Mouse (Mus musculus): ENCODE measurements around the gene Peg3. TPM values are rescaled to one million over a fixed set of nuclear protein-coding genes. Genes with fewer than 3 reads are reported as not detected.
A peak's percentile ranks its signal among the peaks of the same experiment; 100 is the strongest.

Gene Peg3
- polyA plus RNA-seq, 1 experiment from 2014 or later, result 218 TPM

DNA sequence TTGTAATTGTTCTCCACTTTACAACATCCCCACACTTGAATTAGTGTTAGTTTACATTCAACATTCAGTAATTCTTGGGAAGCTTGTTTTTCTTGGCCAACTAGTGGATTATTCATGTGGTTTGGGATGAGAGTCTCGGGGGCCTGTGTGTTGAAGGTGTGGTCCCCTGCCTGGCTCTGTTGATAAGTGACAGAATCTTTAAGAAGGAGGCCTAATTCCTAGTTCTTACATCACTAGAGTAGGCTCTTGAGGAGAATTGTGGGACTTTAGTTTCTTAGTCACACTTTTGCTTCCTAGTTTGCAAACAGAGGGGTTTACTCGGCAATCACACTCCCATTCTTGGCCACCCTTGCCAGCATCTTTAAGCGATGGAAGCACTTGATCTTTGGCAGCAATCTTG lies 31.0 kb downstream of the Peg3 start:
- H3K36me3 ChIP-seq (replicated peaks), result 0 out of 2 replicates have a peak, but pooled peaks cover 11% of the 10 kb centered on the region
- H3K4me1 ChIP-seq, result peaks cover 3% of the 10 kb centered on the region; the same call in 1 of the 2 replicates
- 84% methylated on average over 3 of the region's 3 CpGs for WGBS
- H3K27ac ChIP-seq (replicated peaks), result no peak overlapping the region
- no peaks in the 10 kb centered on the region for H3K27me3 ChIP-seq (replicated peaks; ENCODE audit: low read depth, poor library complexity, severe bottlenecking)
- H3K9me3 ChIP-seq, result no peaks in the 10 kb centered on the region
- no peak for DNase-seq (ENCODE audit: low spot score)
- no peak overlapping the region for H3K4me3 ChIP-seq

DNA sequence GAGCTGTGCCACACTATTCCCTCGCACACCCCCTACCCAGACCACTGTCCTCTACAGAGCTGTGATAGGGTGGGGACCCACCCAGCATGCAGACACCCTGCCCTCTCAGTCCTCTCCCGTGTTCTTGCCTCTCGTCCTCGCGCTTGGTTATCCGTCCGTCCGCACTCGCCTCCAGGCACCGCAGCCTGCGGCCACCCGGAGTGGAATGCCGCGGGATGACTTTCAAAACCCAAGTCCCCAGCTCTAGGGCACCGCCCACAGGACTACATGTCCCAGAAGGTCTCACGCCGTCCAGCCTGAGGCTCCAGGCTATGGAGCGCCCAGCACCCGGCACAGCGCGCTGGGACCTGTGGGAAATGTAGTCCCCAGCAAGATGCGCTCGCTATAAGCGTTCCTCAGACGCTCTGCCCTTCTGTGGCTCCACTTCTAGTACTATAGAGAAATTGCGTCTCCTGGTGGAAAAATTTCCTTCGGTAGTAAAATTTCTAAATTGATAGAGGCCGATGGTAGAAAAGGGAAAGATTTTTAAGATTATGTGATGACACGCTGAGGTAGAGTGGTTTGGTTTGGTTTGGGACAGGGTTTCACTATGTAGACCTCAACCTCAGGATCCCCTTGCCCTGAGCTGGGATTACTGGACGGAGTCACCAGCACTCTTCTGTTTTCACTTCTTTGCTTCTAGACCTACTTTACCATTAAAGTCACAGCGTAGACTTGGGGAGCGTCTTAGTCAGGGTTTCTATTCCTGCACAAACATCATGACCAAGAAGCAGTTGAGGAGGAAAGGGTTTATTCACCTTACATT lies 33.8 kb downstream of the Peg3 start, which contains the start of gene Zim1:
TSS of gene Zim1 (minus strand) at position 210 of the 805 bp plus-strand sequence.
- DNase-seq (ENCODE audit: low spot score), result peak; percentile 92
- peak within 1 kb of the TSS; percentile 65 for H3K4me3 ChIP-seq
- peaks cover 3% of the 10 kb centered on the region; the same call in 1 of the 2 replicates for H3K4me1 ChIP-seq
- 12% methylated on average over 32 of the region's 32 CpGs for WGBS
- 0 out of 2 replicates have a peak, but pooled peaks cover under 1% of the 10 kb centered on the region for H3K36me3 ChIP-seq (replicated peaks)
- H3K27me3 ChIP-seq (replicated peaks; ENCODE audit: low read depth, poor library complexity, severe bottlenecking), result no peaks in the 10 kb centered on the region
- peak within 1 kb of the TSS; percentile 70 for H3K27ac ChIP-seq (replicated peaks)
- no peaks in the 10 kb centered on the region for H3K9me3 ChIP-seq

DNA sequence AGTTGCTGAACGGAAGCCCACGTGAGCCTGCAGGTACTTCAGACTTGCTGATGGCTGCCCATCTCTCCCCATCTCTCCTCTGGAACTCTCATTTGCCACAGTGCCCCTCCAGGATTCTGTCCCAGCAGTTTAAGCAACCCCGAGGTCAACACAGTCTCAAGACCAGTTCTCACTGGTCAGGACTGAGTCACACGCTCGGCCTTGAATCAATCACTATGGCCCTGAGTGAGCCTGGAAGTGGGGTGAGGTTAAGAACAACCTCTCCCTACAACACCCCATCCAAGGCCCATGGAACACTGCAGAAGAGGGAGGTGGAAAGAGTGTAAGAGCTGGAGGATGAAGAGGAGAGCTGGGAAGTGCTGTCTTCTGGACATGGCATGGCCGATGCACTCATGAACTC lies 44.7 kb downstream of the Peg3 start:
- 91% methylated on average over 6 of the region's 6 CpGs for WGBS
- Histone ChIP-seq H3K27ac (replicated peaks) (no peak overlapping the region), H3K4me3 (no peak overlapping the region), H3K9me3 (peaks cover 3% of the 10 kb centered on the region; the same call in 1 of the 2 replicates), H3K27me3 (replicated peaks; ENCODE audit: low read depth, poor library complexity, severe bottlenecking) (no peaks in the 10 kb centered on the region), H3K4me1 (no peaks in the 10 kb centered on the region), H3K36me3 (replicated peaks) (peaks cover 64% of the 10 kb centered on the region)
- no peak for DNase-seq (ENCODE audit: low spot score)

GRCm38 (mm10) chr7:6666726-6667125 lies 63.5 kb downstream of the Peg3 start:
- no peak for DNase-seq (ENCODE audit: low spot score)
- Histone ChIP-seq H3K4me3 (no peak overlapping the region), H3K36me3 (replicated peaks) (no peaks in the 10 kb centered on the region), H3K27me3 (replicated peaks; ENCODE audit: low read depth, poor library complexity, severe bottlenecking) (no peaks in the 10 kb centered on the region), H3K9me3 (no peaks in the 10 kb centered on the region), H3K4me1 (no peaks in the 10 kb centered on the region), H3K27ac (replicated peaks) (no peak overlapping the region)
- WGBS, result 89% methylated on average over 3 of the region's 3 CpGs

GRCm38 (mm10) chr7:6663430-6663829 lies 66.8 kb downstream of the Peg3 start:
- Histone ChIP-seq H3K27me3 (replicated peaks; ENCODE audit: low read depth, poor library complexity, severe bottlenecking) (no peaks in the 10 kb centered on the region), H3K4me3 (no peak overlapping the region), H3K27ac (replicated peaks) (no peak overlapping the region), H3K4me1 (no peaks in the 10 kb centered on the region), H3K36me3 (replicated peaks) (no peaks in the 10 kb centered on the region), H3K9me3 (peaks cover 3% of the 10 kb centered on the region; the same call in 1 of the 2 replicates)
- DNase-seq (ENCODE audit: low spot score), result no peak
- 77% methylated on average over 7 of the region's 7 CpGs for WGBS

DNA sequence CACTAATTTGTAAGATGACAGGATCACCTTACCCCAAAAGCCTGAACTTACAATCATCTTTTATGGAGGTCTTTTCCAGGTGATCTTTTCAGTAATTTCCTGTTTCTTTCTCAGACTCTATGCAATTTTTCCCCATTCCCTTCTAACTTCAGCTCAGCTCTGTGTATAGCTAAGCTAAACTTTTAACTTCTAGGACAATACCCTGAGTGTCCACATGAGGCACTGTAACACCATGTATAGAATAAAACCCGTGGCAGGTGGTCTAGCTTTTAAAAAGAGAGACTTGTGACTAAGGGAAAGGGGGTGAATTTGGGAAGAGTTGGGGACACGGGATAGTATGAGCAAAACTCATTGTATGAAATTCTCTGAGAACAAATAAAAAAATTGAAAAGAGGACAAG lies 70.6 kb downstream of the Peg3 start:
- no peaks in the 10 kb centered on the region for H3K27me3 ChIP-seq (replicated peaks; ENCODE audit: low read depth, poor library complexity, severe bottlenecking)
- no peak for DNase-seq (ENCODE audit: low spot score)
- no peaks in the 10 kb centered on the region for H3K4me1 ChIP-seq
- H3K27ac ChIP-seq (replicated peaks), result no peak overlapping the region
- WGBS, result 27% methylated on average over 2 of the region's 2 CpGs
- H3K9me3 ChIP-seq, result peaks cover 7% of the 10 kb centered on the region; the same call in 1 of the 2 replicates
- no peaks in the 10 kb centered on the region for H3K36me3 ChIP-seq (replicated peaks)
- no peak overlapping the region for H3K4me3 ChIP-seq

GRCm38 (mm10) chr7:6658606-6659005 lies 71.6 kb downstream of the Peg3 start:
- Histone ChIP-seq H3K27ac (replicated peaks) (no peak overlapping the region), H3K4me3 (no peak overlapping the region), H3K9me3 (peaks cover 11% of the 10 kb centered on the region; the same call in 1 of the 2 replicates), H3K36me3 (replicated peaks) (no peaks in the 10 kb centered on the region), H3K4me1 (no peaks in the 10 kb centered on the region), H3K27me3 (replicated peaks; ENCODE audit: low read depth, poor library complexity, severe bottlenecking) (no peaks in the 10 kb centered on the region)
- WGBS, result 92% methylated on average over 7 of the region's 7 CpGs
- no peak for DNase-seq (ENCODE audit: low spot score)

Other genes with a start within 250 kb of the Peg3 start
- not detected in 2 replicates for gene Olfr5, start 243.5 kb downstream of the Peg3 start, polyA plus RNA-seq (2016; fragmentation: Nextera tagmentation; extraction: Ambion mirVana)
- not detected in 2 replicates for gene Olfr1347, start 230.7 kb downstream of the Peg3 start, polyA plus RNA-seq (2016; fragmentation: Nextera tagmentation; extraction: Ambion mirVana)
- not detected in 2 replicates for gene Olfr1348, start 221.7 kb downstream of the Peg3 start, polyA plus RNA-seq (2016; fragmentation: Nextera tagmentation; extraction: Ambion mirVana)
- gene Olfr1349, start 207.5 kb downstream of the Peg3 start, polyA plus RNA-seq (2016; fragmentation: Nextera tagmentation; extraction: Ambion mirVana), result not detected in 2 replicates
- not detected in 2 replicates for gene Olfr1350, start 165.6 kb downstream of the Peg3 start, polyA plus RNA-seq (2016; fragmentation: Nextera tagmentation; extraction: Ambion mirVana)
- 1.7 and 2.3 TPM in 2 replicates for gene Zim1, start 34.0 kb downstream of the Peg3 start, polyA plus RNA-seq (2016; fragmentation: Nextera tagmentation; extraction: Ambion mirVana)
- 15.9 and 17.6 TPM in 2 replicates for gene Usp29, start 147 bp upstream of the Peg3 start, polyA plus RNA-seq (2016; fragmentation: Nextera tagmentation; extraction: Ambion mirVana)

All from embryonic facial prominence, embryonic 10.5 days (tissue).